Mouse (Mus musculus): ENCODE results near the gene Ccdc142. TPM values are rescaled to one million over a fixed set of nuclear protein-coding genes. Genes with fewer than 3 reads are reported as not detected.

The Ccdc142 gene
- polyA plus RNA-seq, 1 experiment from 2014 or later, result 2.6 TPM

GRCm38 (mm10) chr6:83070247-83070310 is 31.3 kb upstream of the Ccdc142 start, which contains the start of gene Tlx2:
Gene Tlx2 (minus strand): TSS chr6:83070293.
- H3K4me3 ChIP-seq (replicated peaks), result peak within 1 kb of the TSS; percentile 31
- H3K4me2 ChIP-seq, result peak within 1 kb of the TSS; percentile 39
- no peak within 1 kb of the TSS for H3K9ac ChIP-seq
- no peak within 1 kb of the TSS for H3K27ac ChIP-seq
- no peaks in the 10 kb centered on the region for H3K36me3 ChIP-seq (replicated peaks)
- ATAC-seq (ENCODE audit: low FRiP score), result no peak
- H3K27me3 ChIP-seq, result peaks cover 100% of the 10 kb centered on the region
- WGBS, result 1% methylated on average over 10 of the region's 10 CpGs
- no peaks in the 10 kb centered on the region for H3K9me3 ChIP-seq
- peaks cover 26% of the 10 kb centered on the region for H3K4me1 ChIP-seq

- WGBS, result under 1% methylated on average over 52 of the region's 58 CpGs
- ATAC-seq (ENCODE audit: low FRiP score), result no peak
- Histone ChIP-seq H3K9ac (no peak overlapping the region), H3K27me3 (peaks cover 100% of the 10 kb centered on the region), H3K27ac (no peak overlapping the region), H3K9me3 (no peaks in the 10 kb centered on the region), H3K4me2 (peak overlapping the region; percentile 39), H3K36me3 (replicated peaks) (no peaks in the 10 kb centered on the region), H3K4me1 (peaks cover 26% of the 10 kb centered on the region), H3K4me3 (replicated peaks) (peak overlapping the region; percentile 31)
Measured at GRCm38 (mm10) chr6:83070311-83071219, 30.8 kb upstream of the Ccdc142 start.

DNA sequence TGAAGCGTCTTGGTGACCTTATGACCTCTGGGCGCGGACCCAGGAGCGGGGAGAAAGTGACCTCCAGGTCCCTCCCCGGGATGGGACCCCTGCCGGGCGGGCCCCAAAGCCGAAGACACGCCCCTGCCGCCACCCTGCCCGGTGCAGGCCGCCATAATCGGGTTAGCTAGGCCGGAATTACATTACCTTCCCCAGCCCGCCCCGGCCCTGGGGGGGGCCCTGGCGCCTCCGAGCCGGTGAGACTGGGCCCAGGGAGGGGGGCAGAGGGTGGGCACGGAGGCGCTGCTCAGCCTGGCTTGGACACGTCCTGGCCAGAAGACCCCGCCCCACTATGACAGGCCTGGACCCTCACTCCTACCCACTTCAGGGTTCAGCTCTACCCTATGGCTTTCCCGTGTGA is 30.2 kb upstream of the Ccdc142 start:
- no peaks in the 10 kb centered on the region for H3K9me3 ChIP-seq
- ATAC-seq (ENCODE audit: low FRiP score), result peak; percentile 11; the same call in 1 of the 2 replicates
- no peak overlapping the region for H3K9ac ChIP-seq
- WGBS, result under 1% methylated on average over 16 of the region's 24 CpGs
- H3K27me3 ChIP-seq, result peaks cover 100% of the 10 kb centered on the region
- H3K4me2 ChIP-seq, result 0 out of 2 replicates have a peak overlapping the region, but pooled peaks have one; percentile 13
- peaks cover 26% of the 10 kb centered on the region for H3K4me1 ChIP-seq
- H3K4me3 ChIP-seq (replicated peaks), result peak overlapping the region; percentile 19; the same call in 1 of the 2 replicates
- H3K36me3 ChIP-seq (replicated peaks), result no peaks in the 10 kb centered on the region
- no peak overlapping the region for H3K27ac ChIP-seq

GRCm38 (mm10) chr6:83074979-83075378 is 26.4 kb upstream of the Ccdc142 start:
- peaks cover 5% of the 10 kb centered on the region for H3K36me3 ChIP-seq (replicated peaks)
- no peak overlapping the region for H3K9ac ChIP-seq
- H3K4me1 ChIP-seq, result peaks cover 33% of the 10 kb centered on the region
- ATAC-seq (ENCODE audit: low FRiP score), result no peak
- H3K27me3 ChIP-seq, result peaks cover 75% of the 10 kb centered on the region
- no peak overlapping the region for H3K4me2 ChIP-seq
- 14% methylated on average over 2 of the region's 2 CpGs for WGBS
- H3K4me3 ChIP-seq (replicated peaks), result no peak overlapping the region
- no peak overlapping the region for H3K27ac ChIP-seq
- no peaks in the 10 kb centered on the region for H3K9me3 ChIP-seq

- under 1% methylated on average over 54 of the region's 54 CpGs for WGBS
- Histone ChIP-seq H3K9me3 (no peaks in the 10 kb centered on the region), H3K9ac (peak within 1 kb of the TSS; percentile 81), H3K4me2 (peak within 1 kb of the TSS; percentile 98), H3K36me3 (replicated peaks) (peaks cover 30% of the 10 kb centered on the region), H3K4me1 (peaks cover 20% of the 10 kb centered on the region), H3K27ac (peak within 1 kb of the TSS; percentile 88), H3K4me3 (replicated peaks) (peak within 1 kb of the TSS; percentile 77), H3K27me3 (peaks cover 56% of the 10 kb centered on the region)
- ATAC-seq (ENCODE audit: low FRiP score), result peak; percentile 86
Measured at GRCm38 (mm10) chr6:83077630-83078323, 23.6 kb upstream of the Ccdc142 start, which contains the start of gene Pcgf1. Gene Pcgf1 (plus strand): TSS chr6:83077869.

- H3K4me1 ChIP-seq, result peaks cover 20% of the 10 kb centered on the region
- H3K36me3 ChIP-seq (replicated peaks), result peaks cover 30% of the 10 kb centered on the region
- under 1% methylated on average over 46 of the region's 46 CpGs for WGBS
- H3K9me3 ChIP-seq, result no peaks in the 10 kb centered on the region
- peak overlapping the region; percentile 77 for H3K4me3 ChIP-seq (replicated peaks)
- H3K4me2 ChIP-seq, result peak overlapping the region; percentile 98
- peak overlapping the region; percentile 81 for H3K9ac ChIP-seq
- H3K27ac ChIP-seq, result peak overlapping the region; percentile 88
- peak; percentile 93 for ATAC-seq (ENCODE audit: low FRiP score)
- H3K27me3 ChIP-seq, result peaks cover 56% of the 10 kb centered on the region
Measured at GRCm38 (mm10) chr6:83078324-83078858, 23.0 kb upstream of the Ccdc142 start.

DNA sequence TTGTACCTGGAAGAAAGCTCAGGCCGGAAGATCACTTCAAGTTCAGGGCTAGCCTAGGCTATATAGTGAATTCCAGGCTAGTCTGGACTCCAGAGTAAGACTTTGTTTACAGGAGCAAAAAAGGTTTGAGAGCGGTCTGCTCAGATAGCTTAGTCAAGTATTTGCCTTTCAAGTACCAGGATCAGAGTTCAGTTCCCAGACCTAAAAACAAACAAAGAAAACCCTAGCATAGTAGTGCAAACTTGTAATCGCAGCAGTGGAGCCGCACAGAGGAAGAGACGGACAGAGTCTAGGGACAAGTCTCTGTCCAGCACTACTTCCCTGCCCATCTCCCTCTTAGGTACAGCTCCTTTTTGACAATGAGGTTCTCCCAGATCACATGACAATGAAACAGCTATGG is 21.2 kb upstream of the Ccdc142 start:
- no peak overlapping the region for H3K4me2 ChIP-seq
- ATAC-seq (ENCODE audit: low FRiP score), result no peak
- H3K9me3 ChIP-seq, result no peaks in the 10 kb centered on the region
- peaks cover 30% of the 10 kb centered on the region for H3K36me3 ChIP-seq (replicated peaks)
- no peak overlapping the region for H3K9ac ChIP-seq
- no peak overlapping the region for H3K27ac ChIP-seq
- peaks cover 20% of the 10 kb centered on the region for H3K4me1 ChIP-seq
- WGBS, result 95% methylated on average over 5 of the region's 5 CpGs
- H3K27me3 ChIP-seq, result peaks cover 56% of the 10 kb centered on the region
- H3K4me3 ChIP-seq (replicated peaks), result no peak overlapping the region

GRCm38 (mm10) chr6:83083497-83083896 is 17.9 kb upstream of the Ccdc142 start:
- Histone ChIP-seq H3K27ac (no peak overlapping the region), H3K27me3 (peaks cover 66% of the 10 kb centered on the region), H3K9ac (no peak overlapping the region), H3K4me2 (no peak overlapping the region), H3K4me3 (replicated peaks) (no peak overlapping the region), H3K36me3 (replicated peaks) (peaks cover 30% of the 10 kb centered on the region), H3K9me3 (no peaks in the 10 kb centered on the region), H3K4me1 (peaks cover 26% of the 10 kb centered on the region)
- no peak for ATAC-seq (ENCODE audit: low FRiP score)
- 8% methylated on average over 5 of the region's 5 CpGs for WGBS

DNA sequence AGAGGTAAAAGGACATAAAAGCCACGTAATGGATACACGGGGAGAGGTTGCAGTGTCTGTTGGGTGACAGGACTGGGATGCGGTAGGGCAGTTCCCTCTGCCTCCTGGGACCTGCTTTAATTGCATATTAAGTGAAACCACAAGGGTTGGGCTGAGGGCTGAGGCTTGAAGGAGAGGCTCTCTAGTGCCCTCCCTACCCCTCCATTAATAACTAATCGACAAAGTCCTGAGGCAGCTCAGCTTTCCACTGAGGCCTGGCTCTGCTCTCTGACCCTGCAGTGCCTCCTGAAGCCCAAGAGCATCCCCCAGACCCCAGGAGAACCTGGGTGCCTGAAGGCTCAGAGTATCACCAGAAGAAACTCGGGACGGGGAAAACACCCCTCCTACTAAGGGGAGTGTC is 16.9 kb upstream of the Ccdc142 start:
- Histone ChIP-seq H3K27ac (no peak overlapping the region), H3K9me3 (no peaks in the 10 kb centered on the region), H3K36me3 (replicated peaks) (peaks cover 30% of the 10 kb centered on the region), H3K4me3 (replicated peaks) (no peak overlapping the region), H3K27me3 (peaks cover 76% of the 10 kb centered on the region), H3K9ac (no peak overlapping the region), H3K4me2 (no peak overlapping the region), H3K4me1 (peaks cover 19% of the 10 kb centered on the region)
- no peak for ATAC-seq (ENCODE audit: low FRiP score)
- 4% methylated on average over 6 of the region's 6 CpGs for WGBS

DNA sequence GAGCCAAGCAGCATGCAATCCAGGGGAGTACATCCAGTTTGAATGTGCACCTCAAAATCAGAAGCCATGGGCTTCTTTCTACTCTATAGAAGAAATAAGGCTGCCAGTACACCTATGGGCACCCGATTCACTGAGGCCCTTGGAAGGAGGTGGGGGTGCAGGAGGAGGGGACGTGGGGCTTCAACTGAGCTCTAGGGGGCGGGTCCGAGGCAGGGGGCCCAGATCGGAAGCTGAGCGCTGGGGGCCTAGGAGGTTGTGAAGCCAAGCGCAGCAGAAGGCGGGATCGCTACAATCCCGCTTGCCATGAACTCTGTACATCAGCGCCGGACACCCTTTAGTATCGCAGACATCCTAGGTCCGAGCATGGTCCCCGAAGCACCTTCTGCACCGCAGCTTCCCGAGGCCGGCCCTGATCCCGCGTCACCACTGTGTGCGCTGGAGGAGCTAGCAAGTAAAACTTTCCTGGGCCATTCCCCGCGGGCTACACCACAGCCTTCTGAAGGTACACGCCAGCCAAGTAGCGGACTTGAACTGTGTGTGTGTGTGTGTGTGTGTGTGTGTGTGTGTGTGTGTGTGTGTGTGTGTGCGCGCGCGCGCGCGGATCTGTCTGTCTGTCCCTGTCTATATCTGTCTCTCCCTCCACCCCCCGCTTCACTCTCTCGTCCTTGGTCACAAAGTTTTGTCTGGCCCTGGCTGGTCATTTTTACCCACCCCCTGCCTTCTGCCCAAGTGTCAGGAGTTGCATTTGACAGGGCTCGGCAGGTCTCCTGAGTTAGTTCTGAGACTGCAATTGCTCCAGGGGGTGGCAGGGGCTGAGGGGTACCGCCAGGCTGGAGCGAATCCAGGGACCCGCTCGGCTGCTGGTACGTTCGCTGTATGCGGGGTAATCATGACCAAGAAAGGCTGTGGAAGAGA is 15.0 kb upstream of the Ccdc142 start, which contains the start of gene Lbx2:
TSS of gene Lbx2 (plus strand) at position 247 of the 915 bp plus-strand sequence.
- 1% methylated on average over 29 of the region's 42 CpGs for WGBS
- Histone ChIP-seq H3K27ac (no peak within 1 kb of the TSS), H3K4me2 (no peak within 1 kb of the TSS; the same call in 1 of the 2 replicates), H3K4me3 (replicated peaks) (peak within 1 kb of the TSS; percentile 7; the same call in 1 of the 2 replicates), H3K9ac (no peak within 1 kb of the TSS), H3K27me3 (peaks cover 93% of the 10 kb centered on the region), H3K4me1 (peaks cover 13% of the 10 kb centered on the region), H3K9me3 (no peaks in the 10 kb centered on the region), H3K36me3 (replicated peaks) (peaks cover 11% of the 10 kb centered on the region)
- ATAC-seq (ENCODE audit: low FRiP score), result no peak

DNA sequence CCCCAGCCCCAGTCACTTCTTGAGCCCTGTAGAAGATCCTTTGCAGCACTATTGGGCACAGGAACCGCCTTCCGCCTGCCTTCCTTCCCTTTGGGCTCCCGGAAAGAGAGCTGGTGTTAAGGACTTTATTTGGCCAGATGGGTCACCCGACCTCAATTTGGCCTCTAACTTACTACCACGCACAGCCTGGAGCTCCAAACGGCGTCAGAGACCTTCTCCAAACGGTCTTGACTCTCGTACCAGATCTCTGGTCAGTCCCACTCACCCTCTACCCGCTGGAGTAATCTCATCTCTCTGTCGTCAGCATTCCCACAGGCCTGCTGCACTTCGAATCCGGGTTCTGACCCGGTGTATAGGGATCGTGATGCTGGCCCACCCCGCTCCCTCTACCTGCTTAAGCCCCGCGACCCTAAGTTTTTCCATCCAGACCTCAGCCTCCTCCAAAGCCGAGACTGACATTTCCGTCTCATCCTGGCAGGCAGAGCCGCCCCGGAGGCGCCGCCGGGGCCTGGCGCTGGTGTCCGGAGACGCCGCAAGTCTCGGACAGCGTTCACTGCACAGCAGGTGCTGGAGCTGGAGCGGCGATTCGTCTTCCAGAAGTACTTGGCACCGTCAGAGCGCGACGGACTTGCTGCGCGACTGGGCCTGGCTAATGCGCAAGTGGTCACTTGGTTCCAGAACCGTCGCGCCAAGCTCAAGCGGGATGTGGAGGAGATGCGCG is 14.0 kb upstream of the Ccdc142 start:
- WGBS, result 1% methylated on average over 47 of the region's 47 CpGs
- H3K9me3 ChIP-seq, result no peaks in the 10 kb centered on the region
- ATAC-seq (ENCODE audit: low FRiP score), result no peak
- H3K4me3 ChIP-seq (replicated peaks), result peak overlapping the region; percentile 7
- no peak overlapping the region for H3K27ac ChIP-seq
- no peak overlapping the region for H3K9ac ChIP-seq
- peak overlapping the region; percentile 21; the same call in 1 of the 2 replicates for H3K4me2 ChIP-seq
- peaks cover 96% of the 10 kb centered on the region for H3K27me3 ChIP-seq
- peaks cover 13% of the 10 kb centered on the region for H3K4me1 ChIP-seq
- peaks cover 3% of the 10 kb centered on the region for H3K36me3 ChIP-seq (replicated peaks)

Measured in forebrain, embryonic 12.5 days (tissue).